Mouse (Mus musculus) CH12.LX (cell line): Measurements from ENCODE around the gene Npm3. TPM values are rescaled to one million over a fixed set of nuclear protein-coding genes. Genes with fewer than 3 reads are reported as not detected.

Source experiments
- DNase-seq: peaks from one replicate; pipeline ENCODE4 v3.0.0-alpha.2; 2013; ENCODE audit errors: extremely low read depth
- H3K27ac ChIP-seq: 2 replicates; pipeline ENCODE4 v1.5.1; 2012; ENCODE audit warnings: low read depth, mild to moderate bottlenecking, control low read depth, moderate library complexity; ENCODE audit not compliant: insufficient read depth
- H3K27me3 ChIP-seq: replicated peaks from 2 replicates; pipeline ENCODE3; 2012; ENCODE audit warnings: inconsistent platforms
- H3K36me3 ChIP-seq, 2 experiments: replicated peaks in 1 of 2; 2 replicates each; pipeline versions ENCODE3 to v1.6.1; 2012; ENCODE audit warnings: inconsistent platforms in 1 of 2, low read length in 1 of 2, mild to moderate bottlenecking in 1 of 2, mixed read lengths in 1 of 2, moderate library complexity in 1 of 2; ENCODE audit not compliant: control insufficient read depth in 1 of 2, insufficient read depth in 1 of 2
- H3K4me1 ChIP-seq, 2 experiments: 2 replicates each; pipeline ENCODE4 v1.6.1; 2012; ENCODE audit warnings: inconsistent platforms in 1 of 2, moderate library complexity in 1 of 2; ENCODE audit not compliant: insufficient read depth in 2 of 2, control insufficient read depth in 1 of 2
- H3K4me2 ChIP-seq: 2 replicates; pipeline ENCODE4 v1.6.1; 2012; ENCODE audit warnings: low read depth, mild to moderate bottlenecking, control low read depth; ENCODE audit not compliant: poor library complexity, insufficient read depth, severe bottlenecking
- H3K4me3 ChIP-seq, 3 experiments: fragments of 150-350 bp in 1 of 3; sonication (generic) in 1 of 3; replicated peaks in 1 of 3; 2 replicates each; pipeline versions ENCODE3 to v1.5.1; 2011 to 2012; ENCODE audit warnings: low read depth in 2 of 3, low read length in 2 of 3, mild to moderate bottlenecking in 2 of 3, moderate library complexity in 2 of 3, control low read depth in 1 of 3, improper control_type of control experiment in 1 of 3, inconsistent platforms in 1 of 3, mixed read lengths in 1 of 3; ENCODE audit not compliant: poor library complexity in 1 of 3
- H3K79me2 ChIP-seq: replicated peaks from 2 replicates; pipeline ENCODE4 v1.6.1; 2012; ENCODE audit warnings: mild to moderate bottlenecking, moderate library complexity; ENCODE audit not compliant: control insufficient read depth, poor library complexity, insufficient read depth, severe bottlenecking; ENCODE audit errors: extremely low read depth
- H3K9ac ChIP-seq: 2 replicates; pipeline ENCODE4 v1.6.1; 2012; ENCODE audit warnings: low read depth, mild to moderate bottlenecking, control low read depth, moderate library complexity; ENCODE audit not compliant: insufficient read depth
- H3K9me3 ChIP-seq: replicated peaks from 2 replicates; pipeline ENCODE3; 2012; ENCODE audit warnings: low read length, inconsistent platforms, mixed read lengths
- CHD1 ChIP-seq: IDR thresholded peaks from 2 replicates; pipeline ENCODE4 v1.6.1; 2012; ENCODE audit warnings: low read depth, low read length, improper control_type of control experiment, inconsistent platforms
- EP300 ChIP-seq: IDR thresholded peaks from 2 replicates; pipeline ENCODE4 v1.6.1; 2011; ENCODE audit warnings: low read length, improper control_type of control experiment
- GABPA ChIP-seq: IDR thresholded peaks from 2 replicates; pipeline ENCODE4 v1.6.1; 2012; ENCODE audit warnings: low read depth, low read length, improper control_type of control experiment, inconsistent platforms; ENCODE audit not compliant: insufficient replicate concordance
- IRF4 ChIP-seq: IDR thresholded peaks from 2 replicates; pipeline ENCODE4 v1.6.1; 2014; ENCODE audit warnings: low read depth, mild to moderate bottlenecking, inconsistent platforms, low read length, improper control_type of control experiment
- JUN ChIP-seq: IDR thresholded peaks from 2 replicates; pipeline ENCODE4 v1.6.1; 2011; ENCODE audit warnings: low read depth, mild to moderate bottlenecking, low read length, improper control_type of control experiment, moderate library complexity; ENCODE audit not compliant: insufficient read depth
- KAT2A ChIP-seq: IDR thresholded peaks from 2 replicates; pipeline ENCODE4 v1.6.1; 2012; ENCODE audit warnings: low read length, improper control_type of control experiment, inconsistent platforms; ENCODE audit not compliant: insufficient replicate concordance
- MAFK ChIP-seq: IDR thresholded peaks from 2 replicates; pipeline ENCODE4 v1.6.1; 2011; ENCODE audit warnings: low read length, improper control_type of control experiment; ENCODE audit not compliant: insufficient replicate concordance
- MAX ChIP-seq: IDR thresholded peaks from 2 replicates; pipeline ENCODE4 v1.6.1; 2011; ENCODE audit warnings: low read length, improper control_type of control experiment
- MEF2A ChIP-seq: IDR thresholded peaks from 2 replicates; pipeline ENCODE4 v1.6.1; 2014; ENCODE audit warnings: low read depth, mild to moderate bottlenecking, inconsistent platforms, low read length, improper control_type of control experiment, borderline replicate concordance
- MYC ChIP-seq: IDR thresholded peaks from 2 replicates; pipeline ENCODE4 v1.6.1; 2011; ENCODE audit warnings: low read depth, mild to moderate bottlenecking, improper control_type of control experiment, low read length
- SIN3A ChIP-seq: IDR thresholded peaks from 2 replicates; pipeline ENCODE4 v1.6.1; 2012; ENCODE audit warnings: low read length, improper control_type of control experiment, inconsistent platforms
- TBP ChIP-seq: conservative IDR thresholded peaks from 2 replicates; pipeline ENCODE4 v1.6.1; 2011; ENCODE audit warnings: low read depth, low read length, improper control_type of control experiment
- TCF12 ChIP-seq: IDR thresholded peaks from 2 replicates; pipeline ENCODE4 v1.6.1; 2014; ENCODE audit warnings: low read depth, mild to moderate bottlenecking, inconsistent platforms, low read length, improper control_type of control experiment
- UBTF ChIP-seq: IDR thresholded peaks from 2 replicates; pipeline ENCODE4 v1.6.1; 2012; ENCODE audit warnings: low read depth, mild to moderate bottlenecking, inconsistent platforms, low read length, improper control_type of control experiment, moderate library complexity
- ZMIZ1 ChIP-seq: IDR thresholded peaks from 2 replicates; pipeline ENCODE4 v1.6.1; 2012; ENCODE audit warnings: low read depth, mild to moderate bottlenecking, inconsistent platforms, low read length, improper control_type of control experiment
- dilution Hi-C: fragments of 300-500 bp; cut with MboI; formaldehyde crosslinking; loops from 2 replicates; pipeline ENCODE4 v1.14.3; 2020; ENCODE audit warnings: low sequenced_read_pairs; ENCODE audit not compliant: extremely low pct_unique_long_range_greater_than_20kb, extremely low pct_ligation_motif_present
- in situ Hi-C: fragments of 300-500 bp; cut with MboI; formaldehyde crosslinking; loops from 3 replicates; pipeline ENCODE4 v1.14.3; 2019; ENCODE audit warnings: low sequenced_read_pairs, low pct_ligation_motif_present, low pct_unique_long_range_greater_than_20kb, mixed read lengths
- polyA plus RNA-seq: library from polyadenylated mRNA; unstranded; fragments of >175 nt; gene quantifications from 2 replicates; pipeline ENCODE4 v1.2.1, GENCODE M21; 2012; ENCODE audit warnings: low read depth; ENCODE audit not compliant: insufficient read length
- total RNA-seq, 2 experiments: library from RNA; depleted of rRNA; stranded (reverse); fragments of 300-350 nt in 1 of 2; fragments of >200 nt in 1 of 2; gene quantifications; 2 replicates each; pipeline ENCODE4 v1.2.3; 2012 to 2014

Npm3 gene
- total and polyA plus RNA-seq, 3 experiments = 189 to 237 (median 225) TPM

GRCm38 (mm10) chr19:45795406-45795944, 46.1 kb upstream of the Npm3 start:
- no peak overlapping the region for H3K27ac ChIP-seq
- H3K4me1 ChIP-seq = peaks cover 4 to 27% of the 10 kb centered on the region in 2 experiments; a peak in 3 of 4 replicates
- H3K79me2 ChIP-seq = no peaks in the 10 kb centered on the region
- no peak overlapping the region for H3K4me2 ChIP-seq
- in situ Hi-C loops = no loop called here
- dilution Hi-C loops = no loop called here
- H3K9me3 ChIP-seq = peaks cover 10% of the 10 kb centered on the region
- TF ChIP-seq EP300 (no peak), JUN (no peak), GABPA (no peak), TBP (no peak), ZMIZ1 (no peak), MYC (no peak), MAX (no peak), UBTF (no peak), KAT2A (no peak)
- TF ChIP-seq, all 38 proteins: peak for 0
- H3K27me3 ChIP-seq = no peaks in the 10 kb centered on the region
- no peak overlapping the region for H3K4me3 ChIP-seq
- H3K36me3 ChIP-seq = no peaks in the 10 kb centered on the region
- H3K9ac ChIP-seq = no peak overlapping the region
- no peak for DNase-seq

GRCm38 (mm10) chr19:45794718-45795117, 45.3 kb upstream of the Npm3 start:
- Histone ChIP-seq H3K27me3 (no peaks in the 10 kb centered on the region), H3K4me2 (no peak overlapping the region), H3K79me2 (no peaks in the 10 kb centered on the region), H3K4me3 (no peak overlapping the region), H3K9ac (no peak overlapping the region), H3K4me1 (peaks cover 4 to 31% of the 10 kb centered on the region in 2 experiments; a peak in 3 of 4 replicates), H3K9me3 (peaks cover 4% of the 10 kb centered on the region), H3K36me3 (no peaks in the 10 kb centered on the region), H3K27ac (no peak overlapping the region)
- dilution Hi-C loops = no loop called here
- TF ChIP-seq IRF4 (no peak), MAFK (no peak)
- no peak for DNase-seq
- in situ Hi-C loops = no loop called here

- H3K9ac ChIP-seq = no peak overlapping the region
- no peak overlapping the region for H3K4me3 ChIP-seq
- H3K4me2 ChIP-seq = no peak overlapping the region
- no peak for DNase-seq
- H3K27me3 ChIP-seq = no peaks in the 10 kb centered on the region
- H3K9me3 ChIP-seq = no peaks in the 10 kb centered on the region
- dilution Hi-C loops (no loop called here), in situ Hi-C loops (no loop called here)
- no peak overlapping the region for H3K27ac ChIP-seq
- H3K4me1 ChIP-seq = peaks cover 4 to 37% of the 10 kb centered on the region in 2 experiments; a peak in 3 of 4 replicates
- H3K36me3 ChIP-seq = no peaks in the 10 kb centered on the region
- no peaks in the 10 kb centered on the region for H3K79me2 ChIP-seq
- TF ChIP-seq KAT2A = no peak
- TF ChIP-seq CHD1 = no peak
- TF ChIP-seq MEF2A = no peak
- TF ChIP-seq SIN3A = no peak
- TF ChIP-seq TCF12 = no peak
Observed at GRCm38 (mm10) chr19:45792404-45792803, 43.0 kb upstream of the Npm3 start.
